Mouse (Mus musculus): Measurements from ENCODE around the gene Fap.

The Fap gene

DNA sequence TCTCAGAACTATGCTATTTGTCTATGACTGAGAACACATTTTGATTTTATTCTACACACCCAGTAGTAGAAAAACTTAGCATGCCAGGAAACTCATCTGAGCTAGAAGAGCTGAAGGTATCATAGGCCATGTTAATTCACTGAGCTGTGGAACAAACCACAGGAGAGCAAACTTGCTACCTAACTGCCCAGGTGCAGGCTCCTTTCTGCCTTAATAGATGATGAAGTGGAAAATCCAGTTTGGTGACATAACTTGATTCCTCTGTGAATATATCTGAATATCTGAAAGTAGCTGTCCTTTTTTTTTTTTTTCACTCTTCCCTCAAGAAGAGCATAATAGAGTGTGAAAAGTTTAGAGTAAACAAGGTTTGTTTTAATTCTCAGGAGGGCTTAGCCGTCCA, 42.8 kb downstream of the Fap start:
- DNase-seq (ENCODE audit: low spot score in 2 of 2) = no peak

DNA sequence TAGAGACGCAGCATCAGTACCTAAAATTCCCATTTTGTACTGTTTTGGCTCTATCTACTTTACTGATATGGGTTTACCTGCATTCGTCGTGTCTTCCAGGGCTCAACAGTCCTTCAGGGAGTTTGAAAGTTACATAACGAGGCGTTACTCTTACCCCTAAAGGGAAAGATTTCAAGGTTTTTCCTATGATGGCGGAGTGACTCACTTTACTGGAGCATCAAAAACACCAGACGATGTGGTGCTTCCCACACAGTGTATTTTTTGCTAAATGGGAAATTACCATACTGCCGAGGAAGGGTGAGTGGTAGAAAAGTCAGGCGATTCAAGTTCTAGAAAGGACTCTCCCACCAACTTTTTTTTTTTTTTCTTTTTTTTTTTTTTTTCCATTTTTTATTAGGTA, 47.5 kb downstream of the Fap start:
- no peak for DNase-seq (ENCODE audit: low spot score in 2 of 2)

DNA sequence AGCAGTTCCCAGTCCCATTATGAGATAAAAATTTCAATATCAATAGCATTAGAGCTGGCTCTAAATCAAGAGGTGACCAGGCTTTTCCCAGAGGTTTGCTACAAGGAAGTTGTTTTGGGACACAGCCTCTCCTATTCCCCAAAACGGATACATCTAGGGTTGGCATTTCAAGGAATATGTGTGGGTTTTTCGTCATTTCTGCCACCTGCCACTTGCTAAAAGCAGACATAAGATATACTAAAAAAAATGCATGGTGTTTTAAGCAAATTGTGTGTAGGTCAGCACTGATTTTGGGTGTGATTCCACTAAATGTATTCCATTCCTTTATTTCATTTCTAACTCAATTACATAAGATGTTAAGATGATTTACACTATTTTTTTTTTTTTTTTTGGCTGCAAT, 56.1 kb downstream of the Fap start:
- DNase-seq (ENCODE audit: low spot score in 2 of 2) = no peak

DNA sequence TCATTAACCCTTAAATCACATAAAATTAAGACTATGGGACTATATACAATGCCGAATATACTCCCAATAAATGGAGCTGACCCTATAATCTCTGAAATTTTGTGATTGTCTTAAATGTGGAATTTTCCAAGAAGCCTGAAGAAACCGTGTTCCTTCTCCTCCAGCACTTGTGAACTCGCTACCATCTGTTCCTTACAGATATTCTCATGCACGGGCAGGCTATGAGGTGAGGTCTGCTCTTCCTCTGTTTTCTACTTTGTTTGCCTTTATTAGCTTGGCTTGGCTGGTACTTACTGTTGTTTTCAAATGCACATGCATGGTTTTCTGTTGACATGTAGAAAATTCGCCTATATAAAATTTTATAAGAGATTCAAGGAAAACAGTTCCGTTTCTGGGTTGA, 59.4 kb downstream of the Fap start:
- DNase-seq (ENCODE audit: low spot score in 2 of 2) = no peak

DNA sequence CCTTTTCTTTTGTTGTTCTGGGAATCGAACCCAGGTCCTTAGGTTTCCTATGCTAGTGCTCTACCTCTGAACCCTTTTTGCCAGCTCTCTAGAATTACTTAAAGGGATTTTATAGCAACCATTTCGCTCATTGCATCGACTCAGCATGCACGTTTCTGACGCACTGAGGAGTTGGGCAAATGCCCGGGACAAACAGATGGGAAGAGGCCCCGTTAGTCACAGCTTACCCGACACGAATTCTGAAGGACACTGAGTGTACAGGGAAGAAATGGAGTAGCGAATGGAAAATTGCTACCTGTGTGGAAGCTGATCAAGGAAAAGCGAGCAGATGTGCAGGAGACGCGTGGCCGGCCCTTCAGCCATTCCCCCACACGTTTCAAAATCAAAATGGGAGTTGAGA, 60.4 kb downstream of the Fap start:
- DNase-seq (ENCODE audit: low spot score in 2 of 2) = peak; percentile 46 to 50

DNA sequence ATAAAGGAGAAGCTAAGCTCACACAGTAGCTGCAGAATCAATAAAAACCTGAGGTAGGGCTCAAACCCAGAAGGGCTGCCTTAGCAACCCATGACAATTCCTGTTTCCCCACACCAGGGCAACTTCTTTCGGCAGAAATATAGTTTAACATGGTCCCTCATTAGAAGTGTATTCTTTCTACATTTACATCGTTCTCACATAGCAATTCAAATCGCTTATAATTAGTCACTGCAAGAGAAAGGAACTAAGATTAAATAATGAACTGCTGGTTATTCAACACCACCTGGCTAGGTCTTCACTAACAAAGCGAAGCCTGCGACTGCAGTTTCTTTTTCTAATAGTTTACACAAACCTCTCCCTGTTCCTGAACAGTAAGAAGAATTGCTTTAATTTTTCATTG, 66.7 kb downstream of the Fap start:
- DNase-seq (ENCODE audit: low spot score in 2 of 2) = no peak

DNA sequence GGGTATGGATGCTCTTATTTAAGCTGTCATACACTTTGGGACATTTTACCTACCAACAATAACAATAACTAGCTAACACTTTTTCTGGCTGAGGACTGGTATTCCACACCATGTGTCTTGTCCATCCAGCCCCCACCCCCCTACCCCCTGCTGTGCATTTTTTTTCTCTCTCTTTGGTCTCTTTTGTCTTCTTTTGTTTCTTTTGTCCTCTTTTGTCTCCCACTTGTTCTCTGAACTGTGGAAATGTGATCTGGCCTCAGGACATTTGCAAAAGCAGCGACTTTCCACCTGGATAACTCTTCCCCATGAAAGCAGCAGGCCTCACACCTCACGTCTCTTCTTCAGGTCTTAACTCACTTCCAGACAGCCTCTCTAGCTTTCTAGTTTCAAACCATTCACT, 67.4 kb downstream of the Fap start:
- no peak for DNase-seq (ENCODE audit: low spot score in 2 of 2)

DNA sequence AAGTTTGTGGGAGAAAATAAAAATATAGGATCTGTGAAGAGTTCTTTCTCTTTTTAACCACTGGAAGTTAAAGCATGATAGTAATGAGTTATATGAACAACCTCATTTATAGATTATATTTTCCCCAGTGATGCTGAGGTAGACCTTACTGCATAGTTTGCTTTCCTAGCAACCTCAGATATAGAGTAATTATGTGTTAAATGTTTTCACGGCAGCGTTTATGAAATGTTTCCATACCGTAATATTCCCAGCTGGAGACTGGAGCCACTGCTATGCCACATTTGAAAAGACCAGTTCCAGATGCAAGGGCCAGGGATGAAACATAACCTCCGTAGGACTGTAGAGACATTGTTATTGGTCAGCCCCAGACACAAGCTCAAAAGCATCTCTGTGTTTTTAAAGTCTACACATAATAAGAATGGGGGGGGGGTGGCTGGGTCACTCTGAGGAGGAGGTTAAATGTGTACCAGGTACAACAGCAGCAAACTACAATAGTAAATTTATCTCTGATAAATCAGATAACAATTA, 69.5 kb downstream of the Fap start:
- no peak for DNase-seq (ENCODE audit: low spot score in 2 of 2)

DNA sequence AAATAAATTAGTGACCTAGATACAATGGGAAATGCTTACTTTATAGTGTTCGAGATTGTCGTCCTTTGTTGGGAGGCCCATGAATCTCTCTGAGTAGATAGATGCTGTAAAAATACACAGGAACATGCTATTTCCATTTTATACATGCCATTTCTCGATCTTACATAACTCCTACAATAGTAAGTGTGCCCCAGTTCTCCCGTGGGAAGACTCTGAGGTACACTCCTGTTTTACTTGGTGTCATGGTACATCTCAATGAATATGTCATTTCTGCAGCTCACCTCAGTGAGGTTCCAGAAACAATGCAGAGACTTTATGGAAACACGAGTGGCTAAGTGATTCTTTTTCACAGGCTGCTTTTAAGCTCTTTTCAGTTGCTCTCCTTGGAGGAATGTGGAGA, 70.5 kb downstream of the Fap start:
- DNase-seq (ENCODE audit: low spot score in 2 of 2) = no peak

DNA sequence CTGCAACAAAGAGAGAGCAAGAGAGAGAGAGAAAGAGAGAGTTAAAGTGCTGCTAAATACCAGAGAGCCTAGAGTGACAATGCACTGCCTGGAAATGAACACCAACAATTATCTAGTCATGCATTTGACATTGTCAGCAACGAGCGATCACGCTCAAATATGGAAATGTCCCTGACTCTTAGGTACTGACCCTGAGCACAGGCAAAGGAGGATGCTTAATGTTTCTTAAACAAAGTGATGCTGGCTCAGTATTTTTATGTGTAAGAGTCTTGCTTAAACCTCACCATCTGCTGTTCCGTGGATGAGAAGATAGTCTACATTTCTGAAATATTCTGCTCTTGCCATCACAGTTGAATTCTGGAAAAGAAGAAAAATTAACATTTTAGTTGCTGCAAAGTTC, 71.4 kb downstream of the Fap start:
- DNase-seq (ENCODE audit: low spot score in 2 of 2) = no peak

DNA sequence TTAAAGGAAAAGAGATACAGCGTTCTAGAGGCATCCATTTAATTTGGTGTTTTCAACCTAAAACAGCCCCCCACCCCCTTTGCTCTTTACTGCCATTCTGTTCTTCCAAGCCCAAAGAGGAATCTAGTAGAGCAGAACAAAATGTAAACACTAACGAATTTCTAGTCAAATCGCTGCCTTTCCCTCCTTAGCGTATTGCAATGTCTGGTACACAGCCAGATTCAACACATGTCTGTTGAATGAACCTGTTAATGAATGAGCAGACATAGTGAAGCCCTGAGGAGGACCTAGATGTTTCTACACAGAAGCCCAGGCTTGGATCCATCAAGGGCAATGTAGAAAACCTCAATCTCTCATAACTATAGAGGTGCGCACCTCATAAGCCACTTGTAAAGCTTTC, 75.1 kb downstream of the Fap start:
- no peak for DNase-seq (ENCODE audit: low spot score in 2 of 2)

DNA sequence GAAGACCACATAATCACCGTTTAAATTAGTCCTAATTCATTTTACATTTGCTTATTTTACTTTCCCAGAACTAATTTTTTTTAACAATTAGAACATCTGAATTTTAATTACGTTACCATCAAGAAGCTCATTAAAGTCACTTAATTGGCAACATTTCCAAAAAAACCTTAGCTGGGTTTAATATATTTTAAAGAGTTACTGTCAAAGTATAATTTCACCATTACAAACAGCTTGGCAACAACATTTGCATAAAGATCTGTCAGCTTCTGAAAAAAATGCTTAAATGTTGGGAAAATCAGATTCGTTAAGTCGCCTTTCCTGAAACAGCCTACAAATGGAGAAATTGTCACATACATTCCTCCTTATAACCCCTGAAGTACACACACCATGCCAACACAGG, 75.8 kb downstream of the Fap start:
- no peak for DNase-seq (ENCODE audit: low spot score in 2 of 2)

DNA sequence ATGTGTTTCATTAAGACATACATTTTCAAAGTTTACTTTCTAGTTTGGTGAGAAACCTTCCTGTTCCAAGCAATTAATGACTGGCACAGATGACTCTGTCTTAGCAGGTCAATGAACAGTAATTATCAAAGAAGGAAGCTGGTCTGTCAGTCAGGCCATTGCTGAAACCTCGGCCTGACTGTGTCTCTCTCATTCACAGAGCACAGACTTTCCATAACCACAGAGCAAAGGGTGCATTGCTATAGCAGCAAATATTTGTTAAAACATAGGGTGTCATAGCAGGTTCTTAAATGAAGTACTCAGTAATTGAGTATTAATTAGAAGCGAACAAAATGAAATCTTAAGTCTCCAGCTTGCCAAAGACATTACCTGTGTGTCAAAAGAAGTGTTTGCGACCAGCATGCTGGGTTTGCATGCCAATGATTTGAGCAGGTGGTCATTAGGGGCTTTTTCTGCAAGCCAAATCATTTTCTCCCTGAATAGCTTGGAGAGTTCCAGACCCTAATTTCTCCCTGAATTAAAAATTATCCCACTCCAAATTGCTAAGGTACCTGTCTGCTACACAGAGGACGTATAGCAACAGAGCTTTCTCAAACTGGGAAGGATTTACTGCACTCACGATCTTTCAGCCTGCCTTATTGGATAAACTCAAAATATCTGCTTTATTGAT, 76.4 kb downstream of the Fap start:
- DNase-seq (ENCODE audit: low spot score in 2 of 2) = no peak

DNA sequence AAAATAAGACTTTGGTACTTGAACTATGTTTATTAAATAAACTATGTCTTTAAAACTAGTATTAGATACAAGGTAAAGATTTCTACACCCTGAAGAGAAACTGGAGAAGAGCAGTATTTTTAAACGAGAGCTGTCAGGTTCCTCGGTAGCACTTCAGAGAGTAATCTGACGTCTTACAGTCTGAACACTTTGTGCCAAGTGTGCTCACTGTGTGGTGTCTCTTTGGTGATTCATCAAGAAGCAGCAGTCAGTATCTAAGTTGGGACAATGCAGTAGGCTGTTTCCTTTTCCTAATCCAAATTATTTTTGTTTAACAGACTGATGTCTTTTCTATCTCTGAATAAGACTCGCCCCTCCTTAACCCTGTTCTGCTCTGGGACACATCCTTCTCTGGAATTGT, 78.5 kb downstream of the Fap start:
- DNase-seq (ENCODE audit: low spot score in 2 of 2) = no peak

DNA sequence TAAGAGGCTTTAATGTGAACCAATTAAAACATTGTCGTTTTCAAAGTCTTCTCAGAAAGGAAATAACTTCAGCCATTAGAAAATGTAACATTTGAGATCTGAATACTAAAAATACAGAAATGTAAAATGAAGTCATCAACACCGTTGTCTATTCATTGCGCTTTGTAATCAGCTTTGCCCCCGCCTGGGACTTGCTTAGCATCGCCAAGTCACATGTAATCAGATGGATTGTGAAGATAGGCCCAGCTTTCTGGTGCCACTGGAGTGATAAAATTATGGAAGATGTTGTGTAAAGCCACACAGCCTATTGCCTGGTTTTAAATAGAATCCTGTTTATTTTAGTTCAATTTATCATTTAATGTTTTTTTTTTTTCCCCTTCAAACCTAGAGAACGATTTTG, 84.0 kb downstream of the Fap start:
- DNase-seq (ENCODE audit: low spot score in 2 of 2) = no peak

DNA sequence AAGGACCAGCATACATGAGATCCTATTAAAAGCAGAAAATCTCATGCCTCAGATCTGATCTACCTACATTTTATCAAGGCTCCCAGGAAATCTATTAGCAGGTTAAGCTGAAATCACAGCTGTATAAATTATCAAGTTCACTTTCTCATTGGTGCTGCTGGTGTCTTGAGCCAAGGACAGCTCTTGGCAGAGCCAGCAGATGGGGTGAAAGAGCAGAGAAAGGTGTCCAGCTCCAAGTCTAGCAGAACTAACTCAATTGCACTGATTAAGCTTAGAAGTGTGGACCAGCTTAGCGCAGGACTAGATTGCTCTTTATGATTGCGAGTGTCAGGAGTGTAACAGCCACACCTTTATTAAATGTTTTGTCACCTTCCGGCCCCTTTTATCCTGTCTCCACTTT, 89.0 kb downstream of the Fap start:
- DNase-seq (ENCODE audit: low spot score in 2 of 2) = no peak

DNA sequence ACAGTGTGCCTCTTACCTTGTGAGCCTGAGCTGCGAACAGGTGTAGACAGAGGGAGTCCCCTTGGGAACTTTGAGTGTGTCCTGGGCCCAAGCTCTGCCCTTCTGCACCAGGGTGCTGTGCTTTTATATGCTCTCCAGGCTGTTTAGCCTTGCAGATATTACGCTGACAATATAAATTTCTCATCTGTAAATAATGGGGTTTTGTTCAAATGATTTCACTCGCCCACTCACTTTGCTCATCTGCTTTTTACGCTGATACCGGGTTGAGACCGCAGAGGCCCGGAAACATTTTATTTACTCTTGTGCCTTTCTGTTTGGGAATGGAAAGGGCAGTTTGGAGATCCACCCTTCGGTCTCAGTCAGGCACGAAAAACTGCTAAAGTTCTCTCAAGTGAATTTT, 90.3 kb downstream of the Fap start, which contains the start of gene Gcg:
Gcg (minus strand) TSS at position 101 of the 400 bp plus-strand sequence.
- no peak for DNase-seq (ENCODE audit: low spot score in 2 of 2)

DNA sequence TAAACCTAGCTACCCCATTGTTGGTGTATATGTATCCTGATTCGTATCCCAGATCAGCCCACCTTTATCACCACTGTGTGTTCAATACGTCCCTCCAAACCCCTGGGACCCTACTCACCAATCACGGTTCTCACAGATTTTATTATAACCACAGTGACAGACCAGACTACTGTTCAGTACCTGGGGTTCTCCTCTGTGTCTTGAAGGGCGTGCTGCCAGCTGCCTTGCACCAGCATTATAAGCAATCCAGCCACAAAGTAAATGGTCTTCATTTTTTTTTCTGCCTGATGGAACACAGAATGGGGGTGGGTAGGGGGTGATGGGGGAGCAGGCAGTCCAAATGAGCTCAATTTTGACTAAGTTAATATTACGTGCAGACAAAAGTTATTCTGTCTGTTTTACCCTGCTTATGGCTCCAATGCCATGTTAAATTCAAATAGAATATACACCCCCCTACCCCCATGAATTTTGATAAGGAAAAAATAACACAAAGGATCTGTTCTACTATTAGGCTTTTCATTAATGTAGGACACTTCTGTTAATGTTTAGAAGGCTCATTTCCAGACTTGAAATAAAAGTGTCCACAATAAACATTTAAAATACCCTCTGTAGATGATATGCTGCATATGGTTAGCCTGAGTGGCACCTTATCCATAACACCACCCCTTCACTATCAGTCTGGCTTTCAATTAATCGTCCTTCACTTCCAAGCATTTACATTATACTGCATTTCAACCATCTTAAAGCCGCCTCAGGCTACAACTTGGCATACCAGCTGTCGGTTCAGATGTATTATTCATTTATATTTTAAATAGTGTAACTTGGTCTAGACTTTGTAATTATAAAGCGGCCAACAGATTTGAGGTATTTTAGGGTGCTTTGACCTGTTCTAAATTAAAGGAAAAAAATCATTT, 93.3 kb downstream of the Fap start:
- DNase-seq (ENCODE audit: low spot score in 2 of 2) = no peak

DNA sequence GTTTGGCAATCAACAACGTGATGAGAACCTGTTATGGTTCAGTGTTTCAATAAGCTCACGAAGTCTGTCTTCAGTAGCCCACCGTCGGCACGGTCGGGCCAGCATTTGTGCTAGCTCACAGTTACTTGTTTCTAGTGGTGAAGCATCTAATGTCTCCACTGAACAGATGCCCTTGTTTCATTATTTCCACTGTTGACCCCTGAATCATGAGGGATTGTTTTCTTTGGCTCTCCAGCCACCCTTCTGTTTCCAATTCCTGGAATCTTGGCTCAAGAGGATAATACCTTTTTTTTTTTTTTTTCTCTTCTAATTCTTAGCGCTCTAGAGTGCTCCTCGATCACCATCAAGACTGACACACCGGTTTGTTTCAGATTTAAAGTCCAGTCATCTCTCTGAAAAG, 104.3 kb downstream of the Fap start:
- DNase-seq (ENCODE audit: low spot score in 2 of 2) = no peak

DNA sequence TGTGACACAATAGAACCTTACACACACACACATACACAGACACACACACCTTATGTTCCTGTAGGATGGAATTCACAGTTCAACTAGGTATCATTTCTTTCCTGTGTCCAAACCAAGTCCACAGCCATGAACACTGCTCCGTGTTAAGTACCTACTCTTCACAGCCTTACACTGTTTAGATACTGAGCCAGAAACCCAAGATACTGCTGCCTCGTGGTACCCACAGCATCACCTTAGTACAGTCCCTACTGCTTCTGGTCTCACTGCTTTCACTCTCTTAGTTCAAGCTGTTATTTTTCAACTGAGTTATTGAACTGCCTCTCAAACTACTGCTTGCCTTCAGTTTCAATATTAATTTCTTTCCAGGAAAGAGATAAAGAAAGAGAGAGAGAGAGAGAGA, 110.6 kb downstream of the Fap start:
- no peak for DNase-seq (ENCODE audit: low spot score in 2 of 2)

DNA sequence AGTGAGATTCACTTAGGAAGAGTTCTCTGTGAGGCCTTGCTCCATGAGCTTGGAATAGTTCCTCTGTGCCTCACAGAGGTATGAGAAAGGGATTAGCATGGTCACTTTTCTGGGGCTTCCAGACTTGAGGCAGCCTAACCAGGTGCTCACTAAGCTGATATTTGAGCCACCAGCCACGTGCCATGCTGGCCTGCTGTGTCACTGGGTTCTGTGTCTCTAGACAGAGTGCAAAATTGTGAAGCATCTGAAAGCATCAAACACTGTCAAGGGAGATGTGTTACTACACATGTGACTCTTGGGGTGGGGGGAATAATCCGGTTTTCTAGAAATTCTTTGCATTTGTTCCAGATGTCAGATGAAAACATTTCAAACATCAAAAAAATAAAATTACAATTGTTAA, 111.7 kb downstream of the Fap start:
- no peak for DNase-seq (ENCODE audit: low spot score in 2 of 2)

DNA sequence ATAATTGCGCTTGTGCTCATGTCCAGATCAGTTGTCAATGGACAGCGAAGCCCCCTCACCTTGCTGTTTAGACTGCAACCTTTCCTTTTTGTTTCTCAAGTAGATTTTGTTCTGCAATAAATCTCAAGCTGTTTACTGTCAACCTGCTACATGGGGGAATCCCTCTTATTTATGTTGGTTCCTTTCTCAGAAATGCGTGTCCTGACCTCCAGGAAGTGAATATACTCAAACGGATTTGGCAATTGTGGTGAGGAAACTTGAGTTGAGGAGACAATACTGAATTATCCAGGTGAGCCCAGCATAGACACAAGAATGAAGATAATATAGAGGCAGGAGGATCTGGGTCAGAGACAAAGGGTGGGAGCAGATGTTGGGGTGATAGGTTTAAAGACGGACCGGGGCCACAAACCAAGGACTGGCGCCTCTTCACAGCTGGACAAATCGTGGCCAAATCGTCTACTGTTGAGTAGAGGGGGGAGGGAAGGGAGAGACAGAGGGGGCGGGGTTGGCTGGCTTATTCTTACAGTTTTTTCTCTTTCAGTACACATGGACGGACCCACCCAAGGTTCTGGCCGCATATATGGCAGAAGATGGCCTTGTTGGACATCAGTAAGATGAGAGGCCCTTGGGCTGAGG, 112.9 kb downstream of the Fap start:
- DNase-seq (ENCODE audit: low spot score in 2 of 2) = no peak

DNA sequence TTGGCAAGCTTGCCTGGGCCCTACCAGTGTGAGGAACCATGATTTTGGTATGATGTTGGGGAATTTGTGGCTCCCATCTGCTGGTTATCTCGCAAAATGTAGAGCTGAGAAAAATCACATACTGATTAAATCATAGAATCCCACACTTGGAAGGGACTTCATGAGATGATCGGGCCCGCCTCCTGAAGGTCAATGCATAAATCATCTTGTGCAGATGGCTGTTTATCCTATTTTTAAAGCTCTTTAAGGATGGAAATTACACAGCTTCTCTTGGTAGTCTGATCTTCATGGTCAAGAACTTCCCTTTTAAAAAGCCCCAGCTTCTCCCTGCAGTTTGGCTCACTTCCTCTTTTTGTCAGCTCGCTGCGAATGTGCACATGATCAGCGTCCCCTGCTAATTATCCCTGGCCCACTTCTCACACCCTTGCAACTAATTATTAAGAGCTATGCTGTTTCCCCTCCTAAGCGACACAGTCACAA, 113.6 kb downstream of the Fap start:
- no peak for DNase-seq (ENCODE audit: low spot score in 2 of 2)
